Mouse (Mus musculus): ENCODE data around the gene Plcb3. TPM values are rescaled to one million over a fixed set of nuclear protein-coding genes. Genes with fewer than 3 reads are reported as not detected.
"Not testable (repeated sequence)": the region's sequence is repeated elsewhere in the genome, so short reads cannot be mapped to it uniquely, and the experiment has no call there.

Gene Plcb3
- polyA plus RNA-seq, 1 experiment: 51.7 TPM

DNA sequence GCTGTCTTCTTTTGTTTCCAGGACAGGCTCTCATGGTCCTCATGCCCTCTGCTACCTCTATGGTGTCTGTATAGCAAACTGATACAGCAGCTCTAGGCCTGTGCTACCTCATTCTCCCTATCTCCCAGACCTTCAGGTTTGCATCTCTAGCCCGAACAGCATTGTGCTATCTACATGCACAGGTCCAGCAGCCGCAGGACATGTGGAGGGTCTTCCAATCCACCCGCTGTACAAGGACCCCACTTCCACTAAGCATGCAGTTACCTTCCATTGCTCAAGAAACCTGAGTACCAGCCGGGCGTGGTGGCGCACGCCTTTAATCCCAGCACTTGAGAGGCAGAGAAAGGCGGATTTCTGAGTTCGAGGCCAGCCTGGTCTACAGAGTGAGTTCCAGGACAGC is 61.7 kb downstream of the Plcb3 start:
- TF ChIP-seq MAX (IDR thresholded peaks at IDR 0.05): no peak
- TF ChIP-seq MYOD1 (IDR thresholded peaks at IDR 0.05; ENCODE audit: control insufficient read depth, insufficient read length, low read depth): no peak
- H3K36me3 ChIP-seq (ENCODE audit: control insufficient read depth, insufficient read depth): peaks cover 25% of the 10 kb centered on the region
- peaks cover 36% of the 10 kb centered on the region for H3K79me2 ChIP-seq (ENCODE audit: control insufficient read depth, insufficient read depth)
- no peak overlapping the region for H3K4me3 ChIP-seq (ENCODE audit: insufficient read depth, poor library complexity, severe bottlenecking)
- no peak overlapping the region for H3ac ChIP-seq (ENCODE audit: control insufficient read depth, insufficient read length, low read depth)
- H3K27me3 ChIP-seq (ENCODE audit: control insufficient read depth, insufficient read depth, insufficient read length): no peaks in the 10 kb centered on the region
- H3K79me3 ChIP-seq (ENCODE audit: low read depth): peaks cover 4% of the 10 kb centered on the region

DNA sequence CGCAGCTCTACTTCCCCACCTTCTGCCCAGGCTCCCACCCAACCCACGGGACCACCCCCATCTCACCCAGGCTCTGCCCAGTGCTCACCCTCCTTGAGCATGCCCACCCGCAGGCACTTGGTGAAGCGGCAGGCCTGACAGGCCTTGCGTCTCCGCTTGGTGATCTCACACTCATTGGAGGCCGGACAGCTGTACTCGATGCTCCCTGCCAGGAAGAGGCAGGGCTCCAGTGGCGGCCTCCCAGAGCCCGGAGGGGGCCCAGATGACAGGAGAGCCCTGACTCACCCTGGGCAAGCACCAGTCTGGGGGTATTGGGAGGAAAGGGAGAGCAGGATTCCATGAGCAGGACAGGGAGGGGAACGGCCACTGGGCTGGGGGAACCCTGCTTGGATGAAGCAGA is 62.3 kb downstream of the Plcb3 start:
- Histone ChIP-seq H3ac (ENCODE audit: control insufficient read depth, insufficient read length, low read depth) (no peak overlapping the region), H3K4me3 (ENCODE audit: insufficient read depth, poor library complexity, severe bottlenecking) (no peak overlapping the region), H3K36me3 (ENCODE audit: control insufficient read depth, insufficient read depth) (peaks cover 25% of the 10 kb centered on the region), H3K27me3 (ENCODE audit: control insufficient read depth, insufficient read depth, insufficient read length) (no peaks in the 10 kb centered on the region), H3K79me2 (ENCODE audit: control insufficient read depth, insufficient read depth) (peaks cover 38% of the 10 kb centered on the region), H3K79me3 (ENCODE audit: low read depth) (peaks cover 4% of the 10 kb centered on the region)
- TF ChIP-seq MYOG (IDR thresholded peaks at IDR 0.05; ENCODE audit: control insufficient read depth, extremely low read depth, insufficient read length): no peak
- no peak for TF ChIP-seq FOSL1 (IDR thresholded peaks at IDR 0.05; ENCODE audit: insufficient read depth, low read length, poor library complexity, severe bottlenecking)

GRCm38 (mm10) chr19:6913036-6913435 is 63.2 kb downstream of the Plcb3 start:
- Histone ChIP-seq H3ac (ENCODE audit: control insufficient read depth, insufficient read length, low read depth) (no peak overlapping the region), H3K36me3 (ENCODE audit: control insufficient read depth, insufficient read depth) (peaks cover 25% of the 10 kb centered on the region), H3K79me2 (ENCODE audit: control insufficient read depth, insufficient read depth) (peaks cover 42% of the 10 kb centered on the region), H3K79me3 (ENCODE audit: low read depth) (peaks cover 13% of the 10 kb centered on the region), H3K4me3 (ENCODE audit: insufficient read depth, poor library complexity, severe bottlenecking) (no peak overlapping the region), H3K27me3 (ENCODE audit: control insufficient read depth, insufficient read depth, insufficient read length) (no peaks in the 10 kb centered on the region)
- TF ChIP-seq CEBPB (IDR thresholded peaks at IDR 0.05; ENCODE audit: low read depth): no peak
- no peak for TF ChIP-seq FOSL1 (IDR thresholded peaks at IDR 0.05; ENCODE audit: insufficient read depth, low read length, poor library complexity, severe bottlenecking)
- no peak for TF ChIP-seq CTCF (IDR thresholded peaks at IDR 0.05; ENCODE audit: control insufficient read depth, insufficient read depth, insufficient read length)
- no peak for TF ChIP-seq MYOG (IDR thresholded peaks at IDR 0.05; ENCODE audit: control insufficient read depth, extremely low read depth, insufficient read length)
- TF ChIP-seq USF1 (IDR thresholded peaks at IDR 0.05; ENCODE audit: low read depth): no peak
- TF ChIP-seq MYOD1 (IDR thresholded peaks at IDR 0.05; ENCODE audit: control insufficient read depth, insufficient read length, low read depth): no peak
- no peak for TF ChIP-seq MAX (IDR thresholded peaks at IDR 0.05)

DNA sequence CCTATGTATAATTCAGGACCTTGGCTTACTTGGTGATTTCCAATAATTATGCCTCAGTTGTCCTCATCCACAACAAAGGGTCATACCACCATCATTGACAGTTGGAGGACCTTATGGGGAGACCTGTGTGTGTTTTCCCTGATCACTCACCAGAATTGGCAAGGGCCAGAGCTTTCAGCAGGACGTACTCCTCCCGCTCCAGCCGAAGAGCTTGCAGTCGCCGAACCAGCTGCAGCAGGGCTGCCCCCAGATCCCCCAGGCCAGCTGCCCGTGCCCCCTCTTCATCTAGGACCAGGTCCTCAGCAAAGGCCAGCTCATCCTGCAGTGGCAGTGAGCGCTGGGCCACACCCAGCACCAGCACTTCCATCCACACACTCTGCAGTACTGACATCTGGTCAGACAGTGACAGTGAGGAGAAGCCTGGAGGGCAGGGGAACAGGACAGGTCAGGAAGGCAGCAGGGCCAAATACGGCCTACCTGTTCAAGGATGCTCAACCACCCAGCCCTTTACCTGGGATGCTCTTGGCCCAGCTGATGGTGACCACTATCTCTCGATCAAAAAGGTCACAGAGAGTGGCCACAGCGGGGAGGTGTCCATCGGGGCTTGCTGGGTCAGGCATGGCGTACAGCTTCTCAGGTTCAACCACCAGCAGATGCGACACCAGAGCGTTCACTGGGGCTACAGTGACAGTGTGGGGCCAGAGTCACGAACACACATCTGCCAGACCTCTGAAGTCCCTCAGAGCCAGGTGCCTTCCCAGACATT is 63.9 kb downstream of the Plcb3 start:
- TF ChIP-seq MYOG (IDR thresholded peaks at IDR 0.05; ENCODE audit: control insufficient read depth, extremely low read depth, insufficient read length): no peak
- no peak for TF ChIP-seq CTCF (IDR thresholded peaks at IDR 0.05; ENCODE audit: control insufficient read depth, insufficient read depth, insufficient read length)
- no peak for TF ChIP-seq FOSL1 (IDR thresholded peaks at IDR 0.05; ENCODE audit: insufficient read depth, low read length, poor library complexity, severe bottlenecking)
- TF ChIP-seq MYOD1 (IDR thresholded peaks at IDR 0.05; ENCODE audit: control insufficient read depth, insufficient read length, low read depth): no peak
- TF ChIP-seq MAX (IDR thresholded peaks at IDR 0.05): no peak
- TF ChIP-seq USF1 (IDR thresholded peaks at IDR 0.05; ENCODE audit: low read depth): no peak
- TF ChIP-seq CEBPB (IDR thresholded peaks at IDR 0.05; ENCODE audit: low read depth): no peak
- H3K4me3 ChIP-seq (ENCODE audit: insufficient read depth, poor library complexity, severe bottlenecking): no peak overlapping the region
- peaks cover 20% of the 10 kb centered on the region for H3K79me3 ChIP-seq (ENCODE audit: low read depth)
- peaks cover 49% of the 10 kb centered on the region for H3K79me2 ChIP-seq (ENCODE audit: control insufficient read depth, insufficient read depth)
- no peak overlapping the region for H3ac ChIP-seq (ENCODE audit: control insufficient read depth, insufficient read length, low read depth)
- H3K36me3 ChIP-seq (ENCODE audit: control insufficient read depth, insufficient read depth): peaks cover 29% of the 10 kb centered on the region
- no peaks in the 10 kb centered on the region for H3K27me3 ChIP-seq (ENCODE audit: control insufficient read depth, insufficient read depth, insufficient read length)

DNA sequence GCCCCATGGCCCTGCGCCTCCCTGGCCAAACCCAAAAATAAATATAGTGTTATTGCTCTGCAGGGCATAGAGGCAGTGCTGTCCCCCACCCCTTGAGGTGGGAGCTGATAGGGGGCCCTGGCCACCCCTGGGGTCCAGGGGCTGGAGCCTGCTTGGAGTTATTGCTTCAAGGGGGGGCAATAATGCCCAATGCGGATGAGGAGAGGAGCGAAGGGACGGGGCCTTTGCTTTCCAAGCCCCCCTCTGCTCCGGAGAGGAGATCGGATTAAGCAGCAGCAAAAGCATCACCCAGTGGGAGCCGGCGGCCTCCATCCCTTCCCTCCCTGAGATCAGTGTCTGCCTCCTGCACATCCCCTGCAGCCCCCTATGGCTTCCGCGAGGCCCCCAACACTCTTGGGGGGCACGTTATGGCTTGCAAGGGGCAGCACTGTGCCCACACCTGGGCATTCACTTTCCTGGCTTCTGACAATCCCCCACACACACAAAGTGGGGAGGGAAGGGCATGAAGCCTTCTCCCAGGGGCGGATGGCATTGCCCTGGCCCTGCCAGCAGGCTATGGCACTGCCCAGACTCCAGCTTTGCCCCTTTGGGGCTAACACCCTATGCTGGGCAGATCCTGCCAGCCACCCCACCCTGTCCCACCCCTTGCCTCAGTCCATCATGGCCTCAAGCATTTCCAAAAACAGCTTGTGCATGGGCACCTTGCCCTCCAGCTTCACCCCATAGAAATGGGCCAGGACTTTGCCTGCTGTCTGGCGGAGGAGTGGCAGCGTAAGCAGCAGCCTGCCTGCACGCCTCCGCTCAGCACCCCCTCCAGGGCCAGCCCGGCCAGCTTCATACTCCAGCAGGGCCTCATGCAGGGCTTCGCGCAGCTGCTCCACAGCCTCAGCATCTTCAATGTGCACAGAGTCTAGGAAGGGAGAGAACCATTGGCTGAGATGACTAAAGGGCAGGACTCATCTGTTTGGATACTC is 64.9 kb downstream of the Plcb3 start:
- Histone ChIP-seq H3ac (ENCODE audit: control insufficient read depth, insufficient read length, low read depth) (no peak overlapping the region), H3K79me3 (ENCODE audit: low read depth) (peaks cover 23% of the 10 kb centered on the region), H3K27me3 (ENCODE audit: control insufficient read depth, insufficient read depth, insufficient read length) (no peaks in the 10 kb centered on the region), H3K4me3 (ENCODE audit: insufficient read depth, poor library complexity, severe bottlenecking) (peak overlapping the region; percentile 76), H3K36me3 (ENCODE audit: control insufficient read depth, insufficient read depth) (peaks cover 30% of the 10 kb centered on the region), H3K79me2 (ENCODE audit: control insufficient read depth, insufficient read depth) (peaks cover 52% of the 10 kb centered on the region)
- TF ChIP-seq MAX (IDR thresholded peaks at IDR 0.05): no peak
- no peak for TF ChIP-seq CEBPB (IDR thresholded peaks at IDR 0.05; ENCODE audit: low read depth)
- no peak for TF ChIP-seq USF1 (IDR thresholded peaks at IDR 0.05; ENCODE audit: low read depth)
- no peak for TF ChIP-seq FOSL1 (IDR thresholded peaks at IDR 0.05; ENCODE audit: insufficient read depth, low read length, poor library complexity, severe bottlenecking)
- no peak for TF ChIP-seq MYOG (IDR thresholded peaks at IDR 0.05; ENCODE audit: control insufficient read depth, extremely low read depth, insufficient read length)
- TF ChIP-seq MYOD1 (IDR thresholded peaks at IDR 0.05; ENCODE audit: control insufficient read depth, insufficient read length, low read depth): no peak
- TF ChIP-seq CTCF (IDR thresholded peaks at IDR 0.05; ENCODE audit: control insufficient read depth, insufficient read depth, insufficient read length): no peak

GRCm38 (mm10) chr19:6910306-6910705 is 66.0 kb downstream of the Plcb3 start:
- H3K36me3 ChIP-seq (ENCODE audit: control insufficient read depth, insufficient read depth): peaks cover 36% of the 10 kb centered on the region
- H3K79me2 ChIP-seq (ENCODE audit: control insufficient read depth, insufficient read depth): peaks cover 48% of the 10 kb centered on the region
- H3K27me3 ChIP-seq (ENCODE audit: control insufficient read depth, insufficient read depth, insufficient read length): not testable (repeated sequence)
- peak overlapping the region; percentile 76 for H3K4me3 ChIP-seq (ENCODE audit: insufficient read depth, poor library complexity, severe bottlenecking)
- peaks cover 23% of the 10 kb centered on the region for H3K79me3 ChIP-seq (ENCODE audit: low read depth)
- H3ac ChIP-seq (ENCODE audit: control insufficient read depth, insufficient read length, low read depth): peak overlapping the region; percentile 62
